Mouse (Mus musculus): ENCODE measurements around the gene Zfp358. TPM values are rescaled to one million over a fixed set of nuclear protein-coding genes. Genes with fewer than 3 reads are reported as not detected.

The Zfp358 gene
- polyA plus RNA-seq, 2 experiments: 1.7 to 4.8 TPM

DNA sequence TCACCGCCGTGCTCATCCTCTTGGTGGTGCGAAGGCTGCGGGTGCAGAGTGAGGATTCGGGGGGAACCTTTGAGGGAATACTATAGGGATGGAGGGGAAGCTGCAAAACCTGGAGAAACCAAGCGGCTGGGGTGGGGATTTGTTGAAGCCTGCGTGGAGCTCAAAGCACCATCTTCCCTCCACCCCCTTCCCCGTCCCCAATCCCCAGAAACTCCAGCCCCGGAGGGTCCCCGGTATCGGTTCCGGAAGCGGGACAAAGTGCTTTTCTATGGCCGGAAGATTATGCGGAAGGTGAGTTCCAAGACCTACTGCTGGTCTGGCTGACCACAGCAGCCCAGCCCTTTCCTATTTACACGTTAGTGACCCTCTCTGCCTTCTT is 24.2 kb downstream of the Zfp358 start:
- Histone ChIP-seq H3K9me3 (ENCODE audit: control insufficient read depth, low read length) (no peaks in the 10 kb centered on the region), H3K9ac (replicated peaks) (peak overlapping the region; percentile 77), H3K36me3 (replicated peaks; ENCODE audit: control insufficient read depth, insufficient read depth, low read depth) (no peaks in the 10 kb centered on the region; the same call in none of the 2 replicates), H3K27ac (peak overlapping the region; percentile 24), H3K4me2 (ENCODE audit: low read depth) (peak overlapping the region; percentile 100), H3K27me3 (ENCODE audit: control insufficient read depth, insufficient read depth, low read length) (no peaks in the 10 kb centered on the region), H3K4me1 (replicated peaks; ENCODE audit: control insufficient read depth in 2 of 2, insufficient read depth in 2 of 2, low read length in 1 of 2) (peaks cover 34% of the 10 kb centered on the region in 2 experiments), H3K4me3 (ENCODE audit: insufficient read depth in 1 of 2, low read depth in 2 of 2, low read length in 2 of 2) (peak overlapping the region; percentile 79 to 84)
- WGBS (ENCODE audit: insufficient replicate concordance): 3% methylated on average over 16 of the region's 16 CpGs
- TF ChIP-seq CTCF (IDR thresholded peaks at IDR 0.05; ENCODE audit: low read depth): no peak
- no peak for TF ChIP-seq EP300 (IDR thresholded peaks at IDR 0.05; ENCODE audit: low read depth)
- DNase-seq (ENCODE audit: low read depth in 3 of 3, low spot score in 3 of 3) (no peak), ATAC-seq (ENCODE audit: insufficient read depth) (no peak)

GRCm38 (mm10) chr8:3522007-3522697 is 29.2 kb downstream of the Zfp358 start:
- H3K4me3 ChIP-seq (ENCODE audit: insufficient read depth in 1 of 2, low read depth in 2 of 2, low read length in 2 of 2): peak overlapping the region; percentile 22 to 39
- peaks cover 38 to 42% of the 10 kb centered on the region in 2 experiments for H3K4me1 ChIP-seq (replicated peaks; ENCODE audit: control insufficient read depth in 2 of 2, insufficient read depth in 2 of 2, low read length in 1 of 2)
- peak overlapping the region; percentile 59 for H3K9ac ChIP-seq (replicated peaks)
- WGBS (ENCODE audit: insufficient replicate concordance): 47% methylated on average over 13 of the region's 13 CpGs
- peak overlapping the region; percentile 71 for H3K4me2 ChIP-seq (ENCODE audit: low read depth)
- DNase-seq (ENCODE audit: low read depth in 3 of 3, low spot score in 3 of 3) (peak; percentile 76 to 78 (median 77)), ATAC-seq (ENCODE audit: insufficient read depth) (peak; percentile 99)
- H3K27ac ChIP-seq: peak overlapping the region; percentile 96
- no peaks in the 10 kb centered on the region for H3K9me3 ChIP-seq (ENCODE audit: control insufficient read depth, low read length)
- TF ChIP-seq CTCF (IDR thresholded peaks at IDR 0.05; ENCODE audit: low read depth) (no peak), EP300 (IDR thresholded peaks at IDR 0.05; ENCODE audit: low read depth) (peak; percentile 93)
- H3K36me3 ChIP-seq (replicated peaks; ENCODE audit: control insufficient read depth, insufficient read depth, low read depth): peaks cover 21% of the 10 kb centered on the region
- no peaks in the 10 kb centered on the region for H3K27me3 ChIP-seq (ENCODE audit: control insufficient read depth, insufficient read depth, low read length)

GRCm38 (mm10) chr8:3530816-3531215 is 37.9 kb downstream of the Zfp358 start:
- Histone ChIP-seq H3K4me2 (ENCODE audit: low read depth) (no peak overlapping the region), H3K27me3 (ENCODE audit: control insufficient read depth, insufficient read depth, low read length) (no peaks in the 10 kb centered on the region), H3K9me3 (ENCODE audit: control insufficient read depth, low read length) (no peaks in the 10 kb centered on the region), H3K27ac (no peak overlapping the region), H3K4me1 (replicated peaks; ENCODE audit: control insufficient read depth in 2 of 2, insufficient read depth in 2 of 2, low read length in 1 of 2) (peaks cover 2 to 4% of the 10 kb centered on the region in 2 experiments), H3K4me3 (ENCODE audit: insufficient read depth in 1 of 2, low read depth in 2 of 2, low read length in 2 of 2) (no peak overlapping the region), H3K36me3 (replicated peaks; ENCODE audit: control insufficient read depth, insufficient read depth, low read depth) (peaks cover 16% of the 10 kb centered on the region), H3K9ac (replicated peaks) (no peak overlapping the region)
- no peak for DNase-seq (ENCODE audit: low read depth in 3 of 3, low spot score in 3 of 3)
- no peak for ATAC-seq (ENCODE audit: insufficient read depth)
- no peak for TF ChIP-seq EP300 (IDR thresholded peaks at IDR 0.05; ENCODE audit: low read depth)
- no peak for TF ChIP-seq CTCF (IDR thresholded peaks at IDR 0.05; ENCODE audit: low read depth)
- 63% methylated on average over 5 of the region's 5 CpGs for WGBS (ENCODE audit: insufficient replicate concordance)

- H3K4me1 ChIP-seq (replicated peaks; ENCODE audit: control insufficient read depth in 2 of 2, insufficient read depth in 2 of 2, low read length in 1 of 2): peaks cover 6 to 11% of the 10 kb centered on the region in 2 experiments
- no peak overlapping the region for H3K9ac ChIP-seq (replicated peaks)
- ATAC-seq (ENCODE audit: insufficient read depth): no peak
- peaks cover 12% of the 10 kb centered on the region for H3K36me3 ChIP-seq (replicated peaks; ENCODE audit: control insufficient read depth, insufficient read depth, low read depth)
- H3K4me3 ChIP-seq (ENCODE audit: insufficient read depth in 1 of 2, low read depth in 2 of 2, low read length in 2 of 2): no peak overlapping the region
- no peaks in the 10 kb centered on the region for H3K9me3 ChIP-seq (ENCODE audit: control insufficient read depth, low read length)
- TF ChIP-seq CTCF (IDR thresholded peaks at IDR 0.05; ENCODE audit: low read depth) (no peak), EP300 (IDR thresholded peaks at IDR 0.05; ENCODE audit: low read depth) (no peak)
- no peaks in the 10 kb centered on the region for H3K27me3 ChIP-seq (ENCODE audit: control insufficient read depth, insufficient read depth, low read length)
- no peak overlapping the region for H3K4me2 ChIP-seq (ENCODE audit: low read depth)
- no peak overlapping the region for H3K27ac ChIP-seq
- WGBS (ENCODE audit: insufficient replicate concordance): 93% methylated on average over 18 of the region's 18 CpGs
- no peak for DNase-seq (ENCODE audit: low read depth in 3 of 3, low spot score in 3 of 3)
These were observed 39.0 kb downstream of the Zfp358 start for GRCm38 (mm10) chr8:3531936-3532335.

DNA sequence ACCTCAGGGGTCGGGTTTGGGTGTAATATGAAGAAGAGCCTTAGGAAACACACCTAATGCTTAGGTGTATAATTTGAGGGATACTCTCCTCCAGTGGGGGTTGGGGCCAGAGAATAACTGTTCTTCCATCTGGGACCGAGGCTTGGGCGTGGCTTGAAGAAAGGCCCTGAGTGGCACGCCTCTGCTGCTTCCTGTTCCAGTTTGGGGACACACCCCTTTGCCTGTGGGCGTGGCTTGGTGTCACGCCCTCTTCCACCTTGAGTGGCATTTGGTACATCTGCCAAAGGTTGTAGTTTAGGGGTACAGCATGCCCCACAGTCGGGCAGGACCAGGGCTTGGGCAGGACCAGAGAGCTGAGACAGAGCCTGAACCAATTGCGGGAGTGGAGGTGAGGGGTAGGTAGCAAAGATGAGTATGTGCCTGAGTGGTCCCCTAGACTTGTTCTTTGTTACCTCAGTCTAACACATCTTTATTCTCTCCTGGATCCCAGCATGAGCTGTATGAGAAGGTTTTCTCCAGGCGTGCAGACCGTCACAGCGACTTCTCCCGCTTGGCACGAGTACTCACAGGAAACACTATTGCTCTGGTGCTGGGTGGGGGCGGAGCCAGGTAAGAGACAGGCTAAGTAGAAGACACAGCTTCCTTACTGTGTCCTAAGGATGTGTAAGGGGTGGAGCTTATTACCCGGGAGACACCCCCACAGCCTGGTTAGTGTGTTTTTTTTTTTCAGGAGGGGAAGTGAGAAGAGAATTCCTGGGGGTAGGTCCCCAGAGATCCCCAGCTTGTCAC is 43.3 kb downstream of the Zfp358 start:
- Histone ChIP-seq H3K9ac (replicated peaks) (no peak overlapping the region), H3K4me3 (ENCODE audit: insufficient read depth in 1 of 2, low read depth in 2 of 2, low read length in 2 of 2) (no peak overlapping the region), H3K27ac (no peak overlapping the region), H3K9me3 (ENCODE audit: control insufficient read depth, low read length) (no peaks in the 10 kb centered on the region), H3K36me3 (replicated peaks; ENCODE audit: control insufficient read depth, insufficient read depth, low read depth) (peaks cover 16% of the 10 kb centered on the region), H3K27me3 (ENCODE audit: control insufficient read depth, insufficient read depth, low read length) (no peaks in the 10 kb centered on the region), H3K4me2 (ENCODE audit: low read depth) (peak overlapping the region; percentile 33), H3K4me1 (replicated peaks; ENCODE audit: control insufficient read depth in 2 of 2, insufficient read depth in 2 of 2, low read length in 1 of 2) (peaks cover 6 to 11% of the 10 kb centered on the region in 2 experiments)
- ATAC-seq (ENCODE audit: insufficient read depth): peak; percentile 82
- TF ChIP-seq EP300 (IDR thresholded peaks at IDR 0.05; ENCODE audit: low read depth) (no peak), CTCF (IDR thresholded peaks at IDR 0.05; ENCODE audit: low read depth) (no peak)
- 54% methylated on average over 15 of the region's 15 CpGs for WGBS (ENCODE audit: insufficient replicate concordance)
- peak; percentile 60 to 77 (median 64) for DNase-seq (ENCODE audit: low read depth in 3 of 3, low spot score in 3 of 3)
